Mouse (Mus musculus) bone marrow macrophage, adult 2 months (primary cell): Measurements from ENCODE around the gene Il27.

ENCODE experiments used
- CTCF ChIP-seq: IDR thresholded peaks from 2 replicates; pipeline ENCODE4 v1.5.1; 2012; ENCODE audit warnings: low read depth, mild to moderate bottlenecking, low read length, moderate library complexity
- POLR2A ChIP-seq: IDR thresholded peaks from 2 replicates; pipeline ENCODE4 v1.6.1; 2012; ENCODE audit warnings: mild to moderate bottlenecking, low read depth, low read length, borderline replicate concordance

GRCm38 (mm10) chr7:126621452-126622359 lies 27.0 kb upstream of the Il27 start:
- TF ChIP-seq CTCF (no peak), POLR2A (no peak)
